27 mouse cellular contexts compared by ENCODE assay signal in the genomic region with DNA sequence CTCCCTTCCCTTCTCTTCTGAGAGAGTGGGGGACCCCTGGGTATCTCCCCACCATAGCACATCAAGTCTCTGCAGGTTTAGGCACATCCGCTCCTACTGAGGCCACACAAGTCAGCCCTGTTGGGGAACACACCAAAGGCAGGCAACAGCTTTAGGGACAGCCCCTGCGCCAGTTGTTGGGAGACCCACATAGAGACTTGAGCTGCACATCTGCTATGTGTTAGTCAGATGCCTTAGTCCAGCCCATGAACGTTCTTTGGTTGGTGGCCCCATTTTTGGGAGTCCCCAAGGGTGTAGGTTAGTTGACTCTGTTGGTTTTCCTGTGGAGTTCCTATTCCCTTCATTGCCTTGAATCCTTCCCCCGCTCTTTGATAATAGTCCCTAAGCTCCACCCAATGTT.
"Had no signal": no experiment of that assay in that cellular context is flagged by ENCODE, and none has a peak within 500 bp of the region (broad histone marks: within the 10 kb centered on the region; RNA-seq: fewer than 3 reads in every experiment).

No protein-coding gene starts in this region.

- DNase-seq: cerebellum, adult 8-10 months; cerebellum, adult 9-10 months; cerebellum, adult 9-11 months; cerebellum, postnatal 10 days; cerebellum, postnatal 14 days; cerebellum, postnatal 25 days; cerebellum, postnatal 36 days; embryo, embryonic 11 days; forebrain, postnatal 0 days; gastrocnemius, adult 2 months; gastrocnemius, postnatal 10 days; gastrocnemius, postnatal 14 days; gastrocnemius, postnatal 25 days; gastrocnemius, postnatal 36 days; heart, adult 11 months; heart, adult 18-20 months; heart, adult 2 months had no signal

- H3K27me3 ChIP-seq: embryonic facial prominence, embryonic 13.5 days; embryonic facial prominence, embryonic 15.5 days; forebrain, embryonic 12.5 days; forebrain, embryonic 13.5 days; forebrain, embryonic 15.5 days had no signal

- H3K36me3 ChIP-seq: embryonic facial prominence, embryonic 13.5 days; embryonic facial prominence, embryonic 15.5 days; forebrain, embryonic 10.5 days; forebrain, embryonic 12.5 days; forebrain, embryonic 15.5 days; heart, embryonic 10.5 days had no signal

- H3K4me3 ChIP-seq: embryonic facial prominence, embryonic 13.5 days; embryonic facial prominence, embryonic 15.5 days; erythroblast, embryonic 14.5 days; forebrain, embryonic 10.5 days; forebrain, embryonic 12.5 days; forebrain, embryonic 13.5 days; forebrain, embryonic 15.5 days; gastrocnemius, adult 2 months; heart, adult 2 months; heart, embryonic 10.5 days had no signal

- H3K27ac ChIP-seq: embryonic facial prominence, embryonic 13.5 days; embryonic facial prominence, embryonic 15.5 days; forebrain, embryonic 10.5 days; forebrain, embryonic 12.5 days; forebrain, embryonic 13.5 days; forebrain, embryonic 15.5 days; gastrocnemius, adult 2 months; heart, adult 2 months; heart, embryonic 10.5 days had no signal

- H3K9me3 ChIP-seq: embryonic facial prominence, embryonic 13.5 days; embryonic facial prominence, embryonic 15.5 days; forebrain, embryonic 13.5 days; forebrain, embryonic 15.5 days; heart, embryonic 10.5 days had no signal

- ATAC-seq: forebrain, embryonic 13.5 days; forebrain, embryonic 14.5 days; forebrain, embryonic 15.5 days; forebrain, embryonic 16.5 days; forebrain, postnatal 0 days had no signal

- H3K9ac ChIP-seq: embryonic facial prominence, embryonic 13.5 days; embryonic facial prominence, embryonic 15.5 days; forebrain, embryonic 12.5 days; forebrain, embryonic 13.5 days; forebrain, embryonic 15.5 days; forebrain, postnatal 0 days had no signal

- H3K4me1 ChIP-seq: embryonic facial prominence, embryonic 13.5 days; embryonic facial prominence, embryonic 15.5 days; forebrain, embryonic 10.5 days; forebrain, embryonic 12.5 days; forebrain, embryonic 15.5 days; heart, embryonic 10.5 days had no signal

- H3K4me2 ChIP-seq: embryonic facial prominence, embryonic 13.5 days; embryonic facial prominence, embryonic 15.5 days; forebrain, embryonic 12.5 days; forebrain, embryonic 13.5 days; forebrain, embryonic 15.5 days had no signal
